Mouse (Mus musculus) liver, embryonic 14.5 days (tissue): ENCODE measurements around the gene Cmah.
A peak's percentile ranks its signal among the peaks of the same experiment; 100 is the strongest.

Source experiments
- CTCF ChIP-seq: IDR thresholded peaks from 2 replicates; pipeline ENCODE4 v1.5.1; 2016; ENCODE audit warnings: antibody characterized with exemption, low read depth, control low read depth
- EP300 ChIP-seq: IDR thresholded peaks from 2 replicates; pipeline ENCODE4 v1.6.1; 2016; ENCODE audit warnings: antibody characterized with exemption, low read depth

- TF ChIP-seq CTCF (peak; percentile 82), EP300 (no peak)
Measured at GRCm38 (mm10) chr13:24518887-24519286, 191.7 kb downstream of the Cmah start.
